Mouse (Mus musculus): ENCODE data around the gene Atf2. TPM values are rescaled to one million over a fixed set of nuclear protein-coding genes. Genes with fewer than 3 reads are reported as not detected.
"Not testable (repeated sequence)": the region's sequence is repeated elsewhere in the genome, so short reads cannot be mapped to it uniquely, and the experiment has no call there.

Atf2 gene
- polyA plus RNA-seq, 3 experiments from 2014 or later: 57.6 to 91.8 (median 67.1) TPM

- no peak for ATAC-seq
These were observed 14.5 kb downstream of the Atf2 start for GRCm38 (mm10) chr2:73877891-73878290.

- ATAC-seq: peak; percentile 50
These were observed 24.5 kb downstream of the Atf2 start for GRCm38 (mm10) chr2:73867764-73868487.

GRCm38 (mm10) chr2:73860046-73860624 lies 32.3 kb downstream of the Atf2 start:
- no peak for ATAC-seq

DNA sequence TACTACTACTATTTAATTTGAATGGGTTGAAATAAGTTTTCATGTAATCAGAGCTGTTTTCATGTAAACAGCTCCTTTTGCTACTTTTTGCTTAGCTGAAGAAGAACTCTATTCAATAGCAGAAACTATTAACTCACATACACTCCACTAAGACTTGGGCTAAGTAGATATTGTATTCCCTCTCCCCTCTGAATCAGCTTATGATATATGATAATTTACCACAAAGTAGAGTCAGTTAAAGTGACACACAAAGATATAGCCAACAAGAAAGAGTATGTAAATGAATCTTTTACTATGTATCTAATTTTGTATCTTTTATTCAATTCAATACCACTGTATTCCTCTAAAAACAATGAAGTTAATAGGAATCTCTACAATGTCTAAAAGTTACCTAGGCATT lies 35.1 kb downstream of the Atf2 start:
- ATAC-seq: no peak

GRCm38 (mm10) chr2:73856246-73856645 lies 36.2 kb downstream of the Atf2 start:
- ATAC-seq: peak; percentile 50

GRCm38 (mm10) chr2:73834406-73835015 lies 57.9 kb downstream of the Atf2 start:
- no peak for ATAC-seq

GRCm38 (mm10) chr2:73833284-73833683 lies 59.2 kb downstream of the Atf2 start:
- ATAC-seq: no peak

- peak; percentile 38 for ATAC-seq
These were observed 73.7 kb downstream of the Atf2 start for GRCm38 (mm10) chr2:73818742-73819141.

GRCm38 (mm10) chr2:73807609-73808008 lies 84.8 kb downstream of the Atf2 start:
- no peak for ATAC-seq

GRCm38 (mm10) chr2:73800127-73800526 lies 92.3 kb downstream of the Atf2 start:
- ATAC-seq: not testable (repeated sequence)

GRCm38 (mm10) chr2:73798786-73799185 lies 93.7 kb downstream of the Atf2 start:
- no peak for ATAC-seq

DNA sequence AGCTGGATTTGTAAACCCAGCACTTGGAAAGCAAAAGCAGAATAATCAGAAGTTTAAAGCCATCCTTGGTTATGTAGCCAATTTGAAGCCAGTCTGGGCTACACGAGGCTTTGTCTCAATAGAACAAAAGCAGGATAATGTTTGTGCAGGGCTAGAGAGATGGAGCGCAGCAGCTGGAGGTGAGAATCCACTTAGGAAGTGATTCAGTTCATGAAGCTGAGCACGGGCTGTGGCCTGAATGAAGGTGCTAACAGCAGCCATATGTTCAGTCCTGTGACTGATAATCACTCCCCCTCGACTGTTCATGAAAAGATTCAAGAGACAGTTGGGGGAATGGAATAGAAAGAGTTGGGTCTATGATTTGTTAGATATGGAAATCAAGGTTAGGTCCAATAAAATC lies 94.3 kb downstream of the Atf2 start:
- no peak for ATAC-seq

DNA sequence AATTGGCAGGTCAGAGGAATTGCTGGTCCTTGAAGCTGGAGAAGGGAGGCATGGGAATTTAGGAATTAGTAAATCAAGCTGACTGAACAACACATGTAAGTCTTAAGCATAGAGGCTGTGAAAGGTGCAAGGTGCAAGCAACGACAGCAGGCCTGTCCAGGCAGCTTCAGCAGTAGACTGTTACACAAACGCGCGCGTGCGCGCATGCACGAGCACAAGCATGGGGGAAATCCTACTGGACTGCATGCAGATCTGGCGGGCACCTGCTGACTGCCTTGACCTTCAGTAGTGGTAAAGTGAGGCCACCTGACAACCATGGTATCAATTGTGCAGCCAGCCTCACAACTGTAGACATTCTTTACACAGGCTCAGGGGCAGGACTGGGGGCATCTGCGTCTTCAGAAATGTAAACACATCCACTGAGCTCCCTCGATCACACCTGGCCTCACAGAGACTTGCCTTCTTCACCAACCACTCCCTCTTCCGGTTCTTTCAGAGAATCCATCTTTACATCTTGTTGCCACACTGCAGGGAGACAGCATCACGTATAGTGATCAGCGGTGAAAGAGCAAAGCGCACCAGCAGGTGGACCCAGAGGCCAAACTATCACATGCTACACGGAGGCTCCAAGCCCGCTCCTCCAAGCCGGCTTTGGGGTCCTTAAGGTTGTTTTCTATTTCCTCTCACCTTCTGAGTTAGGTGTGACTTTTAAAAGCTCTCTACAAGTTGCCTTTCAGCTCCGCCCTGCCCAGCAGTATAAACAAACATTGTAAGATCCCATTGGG lies 100.4 kb downstream of the Atf2 start:
- no peak for ATAC-seq

- ATAC-seq: no peak
These were observed 102.1 kb downstream of the Atf2 start for GRCm38 (mm10) chr2:73790332-73790731.

- ATAC-seq: no peak
These were observed 104.0 kb downstream of the Atf2 start for GRCm38 (mm10) chr2:73788395-73788794.

GRCm38 (mm10) chr2:73782371-73782905 lies 110.0 kb downstream of the Atf2 start:
- ATAC-seq: no peak

DNA sequence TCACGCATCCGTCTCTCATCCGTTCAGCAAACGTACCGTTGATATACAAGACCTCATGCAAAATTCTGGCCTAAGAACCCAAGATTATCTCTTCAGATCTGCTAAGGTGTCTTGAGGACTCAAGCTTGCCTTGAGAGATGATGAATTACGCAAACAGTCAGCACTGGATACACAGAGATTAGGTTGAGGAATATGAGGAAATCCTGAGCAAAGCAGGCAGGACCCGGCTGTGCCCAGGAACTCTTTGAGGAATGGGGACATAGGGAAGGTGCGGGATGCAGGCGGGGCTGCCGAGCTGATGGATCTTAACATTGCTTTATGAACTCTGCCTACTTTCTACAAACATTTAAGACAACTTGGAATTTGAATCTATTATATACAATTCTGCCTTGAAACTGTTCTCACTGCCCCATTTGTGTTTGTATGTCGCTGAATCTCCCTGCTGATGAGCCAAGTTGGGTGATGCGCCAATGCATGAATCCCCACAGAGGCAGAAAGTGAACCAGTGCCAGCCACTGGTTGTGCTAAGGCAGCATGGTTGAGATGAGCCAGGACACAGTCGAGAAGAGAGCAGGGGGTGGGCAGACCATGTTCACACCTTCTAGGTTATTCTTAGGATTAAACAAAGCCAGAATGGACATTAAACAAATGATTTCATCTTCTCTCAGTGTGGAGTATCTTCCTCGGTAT lies 112.0 kb downstream of the Atf2 start:
- no peak for ATAC-seq

GRCm38 (mm10) chr2:73779796-73780195 lies 112.6 kb downstream of the Atf2 start:
- ATAC-seq: no peak

GRCm38 (mm10) chr2:73779016-73779595 lies 113.3 kb downstream of the Atf2 start:
- no peak for ATAC-seq

GRCm38 (mm10) chr2:73776936-73777335 lies 115.5 kb downstream of the Atf2 start:
- no peak for ATAC-seq

DNA sequence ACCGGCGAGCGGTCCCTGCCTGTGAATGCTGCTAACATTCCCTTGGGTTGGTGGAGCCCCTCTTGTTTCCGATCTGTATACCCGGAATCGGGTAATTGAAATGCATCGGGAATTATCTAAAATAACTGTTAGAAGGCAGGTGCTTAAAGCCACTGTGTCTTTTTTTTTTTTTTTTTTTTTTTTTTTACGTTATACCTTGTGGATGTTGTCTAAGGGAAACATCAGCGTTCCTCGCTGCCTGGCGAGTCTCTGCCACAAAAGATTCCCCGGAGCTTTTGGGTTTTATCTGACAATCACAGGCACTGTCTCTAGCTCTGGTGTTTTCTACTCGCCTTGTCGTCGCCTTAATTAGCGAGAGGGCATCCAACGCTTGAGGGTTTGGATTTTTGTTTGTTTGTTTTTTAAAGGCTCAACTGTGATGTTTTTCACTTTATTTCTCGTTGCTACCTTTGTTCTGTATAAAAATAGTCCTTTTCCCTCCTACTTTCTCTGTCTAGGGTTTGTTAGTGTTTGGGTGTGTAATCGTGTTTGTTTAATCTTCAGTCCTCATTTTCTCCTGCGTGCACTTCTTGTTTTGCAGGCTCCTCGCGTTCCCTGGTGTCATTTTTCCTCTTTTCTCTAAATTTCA lies 116.6 kb downstream of the Atf2 start:
- ATAC-seq: no peak

All from inflammation-experienced regulatory T-cells, adult 6 months (primary cell).